Comparison of ENCODE assay signal across 8 mouse cellular contexts in genomic region chr17:27422726-27423381, GRCm38 (mm10).
A peak's percentile ranks its signal among the peaks of the same experiment; 100 is the strongest.
DNase-seq lines count a peak whose midpoint lies in the region; ATAC-seq lines count a peak whose summit lies in the region.
"Had no signal": no experiment of that assay in that cellular context is flagged by ENCODE, and none has a peak within 500 bp of the region (broad histone marks: within the 10 kb centered on the region; RNA-seq: fewer than 3 reads in every experiment).

No protein-coding gene starts in this region.

- peaks cover 39% of the 10 kb centered on the region for H3K4me1 ChIP-seq in embryonic facial prominence, embryonic 10.5 days
- peaks cover 13% of the 10 kb centered on the region for H3K4me1 ChIP-seq in heart, embryonic 15.5 days (replicated peaks)
- H3K4me1 ChIP-seq in midbrain, embryonic 15.5 days, result peaks cover 23% of the 10 kb centered on the region

- no peak overlapping the region for H3K9ac ChIP-seq in heart, embryonic 15.5 days
- peak overlapping the region; percentile 8; the same call in 1 of the 2 replicates for H3K9ac ChIP-seq in midbrain, embryonic 15.5 days
- H3K9ac ChIP-seq: liver, embryonic 14.5 days had no signal

- H3K9me3 ChIP-seq in embryonic facial prominence, embryonic 10.5 days, result no peaks in the 10 kb centered on the region; the same call in 1 of the 2 replicates
- no peaks in the 10 kb centered on the region for H3K9me3 ChIP-seq in heart, embryonic 15.5 days (replicated peaks)
- H3K9me3 ChIP-seq in midbrain, embryonic 15.5 days, result no peaks in the 10 kb centered on the region

- 18% methylated on average over 10 of the region's 10 CpGs for WGBS in embryonic facial prominence, embryonic 10.5 days
- 27% methylated on average over 10 of the region's 10 CpGs for WGBS in heart, embryonic 15.5 days
- WGBS in midbrain, embryonic 15.5 days, result 14% methylated on average over 10 of the region's 10 CpGs

- DNase-seq in cerebellum, adult 18-20 months, result peak; percentile 85 to 88
- DNase-seq in embryonic facial prominence, embryonic 10.5 days (ENCODE audit: low spot score), result peak; percentile 62
- peak; percentile 48 to 55 for DNase-seq in layer of hippocampus, postnatal 36 days
- DNase-seq in thymus, postnatal 36 days, result no peak
- DNase-seq in adrenal gland, postnatal 14 days, result no peak

- H3K27ac ChIP-seq in embryonic facial prominence, embryonic 10.5 days (replicated peaks), result peak overlapping the region; percentile 85
- H3K27ac ChIP-seq in heart, embryonic 15.5 days, result peak overlapping the region; percentile 53
- peak overlapping the region; percentile 78 for H3K27ac ChIP-seq in midbrain, embryonic 15.5 days
- H3K27ac ChIP-seq: liver, embryonic 14.5 days had no signal

- H3K36me3 ChIP-seq in embryonic facial prominence, embryonic 10.5 days (replicated peaks), result no peaks in the 10 kb centered on the region
- no peaks in the 10 kb centered on the region for H3K36me3 ChIP-seq in heart, embryonic 15.5 days
- H3K36me3 ChIP-seq in midbrain, embryonic 15.5 days (replicated peaks), result no peaks in the 10 kb centered on the region

- peak overlapping the region; percentile 5; the same call in 1 of the 2 replicates for H3K4me2 ChIP-seq in heart, embryonic 15.5 days
- no peak overlapping the region for H3K4me2 ChIP-seq in midbrain, embryonic 15.5 days

- ATAC-seq in heart, embryonic 15.5 days (replicated peaks; ENCODE audit: insufficient number of reproducible peaks, insufficient read depth, low FRiP score, low read depth), result no peak
- ATAC-seq in midbrain, embryonic 15.5 days (replicated peaks), result peak; percentile 79

- H3K4me3 ChIP-seq in embryonic facial prominence, embryonic 10.5 days, result peak overlapping the region; percentile 41
- no peak overlapping the region for H3K4me3 ChIP-seq in heart, embryonic 15.5 days
- H3K4me3 ChIP-seq in midbrain, embryonic 15.5 days, result no peak overlapping the region

- peaks cover 9% of the 10 kb centered on the region; the same call in 1 of the 2 replicates for H3K27me3 ChIP-seq in embryonic facial prominence, embryonic 10.5 days (replicated peaks; ENCODE audit: low read depth, poor library complexity, severe bottlenecking)
- H3K27me3 ChIP-seq in heart, embryonic 15.5 days, result peaks cover 13% of the 10 kb centered on the region; the same call in 1 of the 2 replicates
- no peaks in the 10 kb centered on the region for H3K27me3 ChIP-seq in midbrain, embryonic 15.5 days (replicated peaks)

Comparison
In these comparisons a context has a peak if more than half of its experiments do, and no peak if none do; other contexts are left out.
1. DNase-seq: peak in cerebellum, adult 18-20 months (2 of 2), embryonic facial prominence, embryonic 10.5 days (single experiment) and layer of hippocampus, postnatal 36 days (2 of 2); none in thymus, postnatal 36 days (0 of 2) and adrenal gland, postnatal 14 days (single experiment).
2. Peak in every context shown above with its lines, with median percentiles within 50 percentile points of each other: H3K27ac ChIP-seq.